Mouse (Mus musculus) liver, embryonic 14.5 days (tissue): ENCODE measurements around the gene Rplp2. TPM values are rescaled to one million over a fixed set of nuclear protein-coding genes. Genes with fewer than 3 reads are reported as not detected.

ENCODE experiments used
- ATAC-seq: fragments of 200-750 bp; cut with Nextera tagmentation; 2 replicates; pipeline ENCODE4 v1.8.0; 2017; ENCODE audit warnings: moderate number of reproducible peaks, mild to moderate bottlenecking, moderate library complexity; ENCODE audit not compliant: insufficient read depth
- DNase-seq, 3 experiments: peaks; one replicate each; pipeline ENCODE4 v3.0.0-alpha.2; 2012 to 2013; ENCODE audit warnings: low read depth in 3 of 3, low spot score in 3 of 3
- H3K27ac ChIP-seq: fragments of 300-500 bp; sonication (generic); 2 replicates; pipeline ENCODE4 v1.5.1; 2014; ENCODE audit warnings: moderate library complexity, mild to moderate bottlenecking, control low read depth, inconsistent platforms
- H3K27me3 ChIP-seq: fragments of 300-500 bp; sonication (generic); 2 replicates; pipeline ENCODE4 v1.6.1; 2014; ENCODE audit warnings: mild to moderate bottlenecking, low read length, moderate library complexity; ENCODE audit not compliant: control insufficient read depth, insufficient read depth
- H3K36me3 ChIP-seq: fragments of 300-500 bp; sonication (generic); replicated peaks from 2 replicates; pipeline ENCODE4 v1.6.1; 2014; ENCODE audit warnings: low read depth; ENCODE audit not compliant: control insufficient read depth, insufficient read depth
- H3K4me1 ChIP-seq, 2 experiments: fragments of 200-500 bp in 1 of 2; fragments of 300-500 bp in 1 of 2; sonication (generic) in 1 of 2; replicated peaks; 2 replicates each; pipeline ENCODE4 v1.6.1; 2012 to 2014; ENCODE audit warnings: antibody characterized with exemption in 1 of 2, inconsistent platforms in 1 of 2, low read length in 1 of 2; ENCODE audit not compliant: control insufficient read depth in 2 of 2, insufficient read depth in 2 of 2
- H3K4me2 ChIP-seq: fragments of 300-500 bp; sonication (generic); 2 replicates; pipeline ENCODE4 v1.6.1; 2014; ENCODE audit warnings: low read depth, mild to moderate bottlenecking, control low read depth, moderate library complexity
- H3K4me3 ChIP-seq, 2 experiments: fragments of 200-500 bp in 1 of 2; fragments of 300-500 bp in 1 of 2; sonication (generic) in 1 of 2; 2 replicates each; pipeline ENCODE4 v1.5.1; 2012 to 2014; ENCODE audit warnings: low read depth in 2 of 2, low read length in 2 of 2, mild to moderate bottlenecking in 2 of 2, control low read depth in 1 of 2, inconsistent platforms in 1 of 2, moderate library complexity in 1 of 2; ENCODE audit not compliant: insufficient read depth in 1 of 2
- H3K9ac ChIP-seq: fragments of 300-500 bp; sonication (generic); replicated peaks from 2 replicates; pipeline ENCODE4 v1.6.1; 2014; ENCODE audit warnings: mild to moderate bottlenecking, control low read depth, moderate library complexity
- H3K9me3 ChIP-seq: fragments of 300-500 bp; sonication (generic); 2 replicates; pipeline ENCODE4 v1.6.1; 2016; ENCODE audit warnings: low read length, mixed read lengths; ENCODE audit not compliant: control insufficient read depth
- CTCF ChIP-seq: IDR thresholded peaks from 2 replicates; pipeline ENCODE4 v1.5.1; 2016; ENCODE audit warnings: antibody characterized with exemption, low read depth, control low read depth
- EP300 ChIP-seq: IDR thresholded peaks from 2 replicates; pipeline ENCODE4 v1.6.1; 2016; ENCODE audit warnings: antibody characterized with exemption, low read depth
- WGBS: fragments of 180-500 bp; shearing (Covaris S2); extraction: QIAGEN DNeasy Blood & Tissue Kit; methylation state at CpG from one replicate; pipeline ENCODE4 v1.1.7; 2014; ENCODE audit not compliant: insufficient replicate concordance; 5-methylcytosine and 5-hydroxymethylcytosine counted together
- polyA plus RNA-seq, 2 experiments: library from polyadenylated mRNA; depleted of rRNA in 1 of 2; stranded (reverse) in 1 of 2; unstranded in 1 of 2; fragments of >200 nt; fragmentation: Nextera tagmentation in 1 of 2; extraction: Ambion mirVana in 1 of 2; gene quantifications; 2 replicates each; pipeline versions ENCODE4 v1.2.1 to v1.2.3; 2012 to 2014

Rplp2 gene
- polyA plus RNA-seq, 2 experiments: 661 to 942 TPM

DNA sequence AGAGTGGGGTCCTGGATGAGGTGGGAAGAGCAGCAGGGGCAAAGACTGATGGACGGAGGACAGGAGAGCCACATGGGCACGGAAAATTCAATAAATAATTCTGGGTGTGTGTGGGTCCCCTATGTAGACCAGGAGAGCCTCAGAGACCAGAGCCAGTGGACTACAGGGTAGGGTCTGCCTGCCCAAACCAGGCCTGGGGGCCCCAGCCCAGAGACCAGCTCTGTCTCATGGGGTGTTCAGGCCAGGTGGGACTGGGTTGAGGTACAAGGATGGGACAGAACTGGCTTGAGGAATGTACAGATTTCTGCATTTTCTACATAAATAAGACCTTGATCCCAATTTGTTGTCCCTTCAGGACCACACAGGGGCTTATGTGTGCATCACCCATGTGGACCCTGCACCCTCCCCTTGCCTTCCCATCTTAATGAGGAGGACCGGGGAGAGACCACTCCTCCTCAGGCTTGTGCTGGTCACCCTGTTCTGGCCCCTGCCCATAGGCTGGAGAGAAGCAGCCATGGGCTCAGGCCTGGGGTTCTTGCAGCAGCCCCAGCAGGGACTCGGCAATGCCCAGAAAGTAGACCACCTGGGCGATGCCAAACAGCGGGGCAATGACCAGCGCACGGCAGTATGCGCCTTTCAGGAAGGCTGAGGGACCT, 16.5 kb upstream of the Rplp2 start:
- H3K4me3 ChIP-seq: no peak overlapping the region
- H3K4me2 ChIP-seq: no peak overlapping the region
- no peaks in the 10 kb centered on the region for H3K27me3 ChIP-seq
- no peaks in the 10 kb centered on the region for H3K9me3 ChIP-seq
- ATAC-seq: no peak
- peaks cover 8 to 17% of the 10 kb centered on the region in 2 experiments for H3K4me1 ChIP-seq
- H3K36me3 ChIP-seq: no peaks in the 10 kb centered on the region
- 85% methylated on average over 9 of the region's 9 CpGs for WGBS
- no peak overlapping the region for H3K27ac ChIP-seq
- no peak for TF ChIP-seq EP300
- no peak for TF ChIP-seq CTCF
- no peak overlapping the region for H3K9ac ChIP-seq
- DNase-seq: no peak

DNA sequence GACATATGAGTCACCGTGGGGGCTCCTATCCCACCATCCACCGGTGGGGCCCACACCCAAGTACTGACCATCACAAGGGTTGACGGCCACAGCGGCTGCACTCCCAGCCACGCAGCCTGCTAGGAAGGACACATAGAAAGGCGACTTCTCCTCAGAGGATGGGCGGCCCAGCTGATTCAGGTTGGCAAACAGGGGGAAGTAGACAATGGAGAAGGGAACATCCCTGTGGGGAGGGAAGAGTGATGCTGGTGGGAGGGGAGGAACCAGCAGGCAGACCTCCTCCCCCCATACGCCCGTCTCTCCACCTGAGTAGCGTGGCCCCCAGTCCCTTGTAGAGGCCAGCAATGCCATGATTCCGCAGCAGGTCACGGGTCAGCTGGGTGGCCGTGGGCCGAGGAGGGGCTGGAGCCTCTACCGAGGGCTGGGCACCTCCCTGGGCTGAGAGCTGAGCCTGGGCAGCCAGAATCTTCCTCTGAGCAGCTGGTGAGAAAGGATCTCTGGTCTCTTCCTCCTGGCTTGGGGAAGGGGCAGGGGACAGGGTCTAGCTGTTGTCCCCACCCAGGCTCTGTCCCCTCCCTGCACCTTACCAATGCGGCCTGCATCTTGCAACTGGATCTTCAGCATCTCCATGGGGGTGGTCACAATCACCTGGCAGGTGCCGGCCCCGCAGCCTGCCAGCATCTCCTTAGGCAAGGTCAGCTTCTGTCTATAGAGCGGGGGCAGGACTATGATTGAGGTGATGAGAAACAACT, 15.6 kb upstream of the Rplp2 start:
- Histone ChIP-seq H3K27ac (no peak overlapping the region), H3K4me1 (peaks cover 8 to 25% of the 10 kb centered on the region in 2 experiments), H3K9me3 (no peaks in the 10 kb centered on the region), H3K4me2 (no peak overlapping the region), H3K9ac (no peak overlapping the region), H3K36me3 (no peaks in the 10 kb centered on the region), H3K4me3 (no peak overlapping the region), H3K27me3 (no peaks in the 10 kb centered on the region)
- no peak for DNase-seq
- ATAC-seq: no peak
- no peak for TF ChIP-seq CTCF
- no peak for TF ChIP-seq EP300
- 86% methylated on average over 19 of the region's 19 CpGs for WGBS

DNA sequence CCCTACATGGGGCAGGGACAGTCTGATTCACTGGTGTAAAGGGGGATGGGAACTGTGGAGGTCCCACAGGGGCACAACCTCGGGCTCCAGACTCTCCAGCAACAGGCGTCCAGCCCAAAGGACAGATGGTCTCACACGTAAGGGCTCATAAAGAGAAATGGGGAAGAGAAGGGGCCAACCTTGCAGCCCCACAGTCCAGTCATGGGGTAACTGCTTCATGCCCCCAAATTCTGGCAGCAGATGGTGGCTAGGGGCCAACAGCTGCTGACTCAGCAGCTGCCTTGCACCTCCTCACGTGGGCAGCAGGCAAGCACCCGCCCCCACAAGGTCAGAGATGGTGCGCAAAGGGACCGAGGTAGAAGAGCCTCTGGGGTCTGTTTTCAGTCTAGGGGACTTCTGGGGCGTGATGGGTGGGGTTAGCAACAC, 15.0 kb upstream of the Rplp2 start:
- Histone ChIP-seq H3K27me3 (no peaks in the 10 kb centered on the region), H3K27ac (no peak overlapping the region), H3K4me3 (no peak overlapping the region), H3K9me3 (no peaks in the 10 kb centered on the region), H3K9ac (no peak overlapping the region), H3K4me2 (no peak overlapping the region), H3K4me1 (peaks cover 8 to 24% of the 10 kb centered on the region in 2 experiments), H3K36me3 (no peaks in the 10 kb centered on the region)
- 73% methylated on average over 8 of the region's 8 CpGs for WGBS
- DNase-seq (no peak), ATAC-seq (no peak)
- no peak for TF ChIP-seq EP300
- no peak for TF ChIP-seq CTCF

DNA sequence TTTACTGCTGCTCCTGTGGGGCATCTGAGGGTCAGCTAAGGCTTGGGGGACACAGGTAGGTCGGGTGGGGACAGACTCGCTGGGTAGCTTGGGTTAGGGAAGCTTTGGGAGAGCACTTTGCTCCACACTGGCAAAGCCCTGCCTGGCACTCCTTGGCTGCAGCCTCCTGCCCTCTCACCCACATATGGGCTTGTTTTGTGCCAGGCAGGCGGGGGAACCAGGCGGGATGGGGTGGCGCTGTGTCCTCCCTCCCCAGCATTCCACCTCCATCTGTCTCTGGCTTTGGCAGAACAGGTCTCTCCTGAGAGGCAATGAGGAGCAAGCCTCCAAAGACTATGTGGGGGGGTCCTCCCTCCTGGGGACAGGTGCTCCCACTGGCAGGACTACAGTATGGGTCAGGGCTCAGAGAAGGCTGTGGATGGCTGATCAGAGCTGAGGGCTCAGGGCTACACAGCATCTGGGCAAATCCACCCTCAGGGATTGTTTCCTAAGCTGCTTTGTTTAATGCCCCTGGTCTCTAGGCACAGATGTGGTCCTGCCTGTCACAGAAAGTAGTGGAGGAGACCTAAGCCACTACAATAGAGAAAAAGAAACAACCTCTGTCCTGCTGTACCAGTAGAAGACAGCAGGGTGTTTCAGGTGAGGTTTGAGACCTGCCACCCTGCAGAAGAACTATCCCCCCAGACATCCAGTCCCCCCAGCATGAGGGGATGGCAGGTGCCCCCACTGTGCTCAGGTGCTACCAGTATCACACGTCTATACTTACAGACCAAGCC, 14.2 kb upstream of the Rplp2 start:
- Histone ChIP-seq H3K36me3 (no peaks in the 10 kb centered on the region; the same call in 1 of the 2 replicates), H3K4me2 (no peak overlapping the region), H3K27ac (no peak overlapping the region), H3K4me1 (peaks cover 8 to 24% of the 10 kb centered on the region in 2 experiments), H3K9me3 (no peaks in the 10 kb centered on the region), H3K27me3 (no peaks in the 10 kb centered on the region), H3K4me3 (no peak overlapping the region), H3K9ac (no peak overlapping the region)
- DNase-seq: no peak
- 73% methylated on average over 6 of the region's 6 CpGs for WGBS
- ATAC-seq: no peak
- TF ChIP-seq EP300: no peak
- TF ChIP-seq CTCF: no peak
